Mouse (Mus musculus): ENCODE data around the gene Eml2.
A peak's percentile ranks its signal among the peaks of the same experiment; 100 is the strongest.

Eml2 gene

DNA sequence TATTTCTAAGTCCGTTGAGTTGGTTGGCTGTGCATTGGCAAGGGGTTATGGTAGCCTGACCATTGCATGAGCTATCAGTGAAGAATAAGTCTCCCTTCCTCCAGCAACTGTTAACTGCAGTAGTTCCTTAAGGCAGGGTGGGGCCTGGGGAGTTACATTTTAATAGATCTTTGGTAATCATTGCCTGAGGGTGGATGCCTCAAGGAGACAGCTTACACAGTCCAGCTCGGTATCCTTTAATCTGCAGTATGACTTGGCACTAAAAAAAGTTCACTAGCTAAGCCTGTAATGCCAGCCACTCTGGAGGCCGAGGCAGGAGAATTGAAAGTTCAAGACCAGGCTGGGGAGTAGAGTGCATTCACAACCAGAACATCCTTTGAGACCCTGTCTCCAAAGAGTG lies 55.6 kb downstream of the Eml2 start:
- DNase-seq: peak; percentile 66

DNA sequence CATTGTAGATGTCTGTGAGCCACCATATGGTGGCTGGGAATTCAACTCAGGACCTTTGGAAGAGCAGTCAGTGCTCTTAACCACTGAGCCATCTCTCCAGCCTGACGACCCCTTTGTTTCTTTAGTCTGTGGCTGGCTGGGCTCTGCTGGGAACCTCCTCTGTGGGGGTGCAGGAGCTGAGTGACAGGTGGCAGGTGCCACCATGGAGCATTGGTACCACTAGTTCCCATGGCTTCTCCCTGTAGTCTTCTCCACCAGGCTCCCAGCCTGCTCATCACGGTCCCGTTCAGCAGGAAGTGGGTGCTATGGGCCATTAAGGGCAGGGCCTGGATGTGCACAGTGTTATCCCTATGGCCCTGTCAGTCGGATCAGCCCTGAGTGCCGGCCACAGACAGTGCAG lies 58.4 kb downstream of the Eml2 start:
- no peak for DNase-seq

GRCm38 (mm10) chr7:19235092-19235671 lies 59.0 kb downstream of the Eml2 start:
- DNase-seq: no peak

DNA sequence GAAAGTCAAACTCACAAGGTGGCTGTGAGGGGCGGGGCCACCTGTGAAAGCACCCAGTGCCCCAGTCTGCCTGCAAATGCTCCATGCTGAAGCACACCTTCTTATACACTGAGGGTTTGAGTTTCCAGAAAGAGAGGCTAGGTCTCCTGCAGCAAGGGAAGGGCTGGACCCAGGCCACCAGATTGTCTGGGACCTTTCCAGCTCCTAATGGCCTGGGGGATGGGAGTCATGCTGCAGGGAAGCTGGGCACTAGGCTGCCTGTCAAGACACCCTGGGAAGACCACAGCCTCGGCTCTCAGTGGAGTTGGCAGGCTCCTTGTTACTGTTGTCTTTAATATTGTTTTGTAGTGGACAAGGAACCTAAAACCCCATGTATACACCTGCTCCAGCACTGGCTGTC lies 60.2 kb downstream of the Eml2 start:
- DNase-seq: no peak

GRCm38 (mm10) chr7:19238344-19238743 lies 62.1 kb downstream of the Eml2 start:
- no peak for DNase-seq

- DNase-seq: peak; percentile 84
Observed at GRCm38 (mm10) chr7:19239423-19239822, 63.2 kb downstream of the Eml2 start.

- no peak for DNase-seq
Observed at GRCm38 (mm10) chr7:19239986-19240385, 63.8 kb downstream of the Eml2 start.

GRCm38 (mm10) chr7:19240905-19241463 lies 64.8 kb downstream of the Eml2 start:
- DNase-seq: no peak

DNA sequence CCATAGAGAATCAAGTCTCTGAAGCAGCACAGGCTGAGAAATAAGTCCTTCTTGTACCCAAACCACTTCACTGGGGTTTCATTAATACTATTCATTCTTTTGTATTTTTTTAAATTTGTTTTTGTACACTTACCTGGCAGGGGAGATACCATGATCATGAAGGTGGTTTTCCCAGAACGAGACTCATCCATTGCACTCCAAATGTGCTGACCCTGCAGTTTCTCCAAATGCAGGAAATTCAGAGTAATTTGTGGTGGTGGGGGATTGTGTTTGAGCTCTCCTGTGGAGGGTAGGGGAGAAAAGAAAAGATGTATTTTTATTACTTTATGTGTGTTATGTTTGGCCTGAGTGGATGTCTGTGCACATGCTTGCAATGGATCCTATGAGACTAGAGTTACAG lies 65.8 kb downstream of the Eml2 start:
- no peak for DNase-seq

DNA sequence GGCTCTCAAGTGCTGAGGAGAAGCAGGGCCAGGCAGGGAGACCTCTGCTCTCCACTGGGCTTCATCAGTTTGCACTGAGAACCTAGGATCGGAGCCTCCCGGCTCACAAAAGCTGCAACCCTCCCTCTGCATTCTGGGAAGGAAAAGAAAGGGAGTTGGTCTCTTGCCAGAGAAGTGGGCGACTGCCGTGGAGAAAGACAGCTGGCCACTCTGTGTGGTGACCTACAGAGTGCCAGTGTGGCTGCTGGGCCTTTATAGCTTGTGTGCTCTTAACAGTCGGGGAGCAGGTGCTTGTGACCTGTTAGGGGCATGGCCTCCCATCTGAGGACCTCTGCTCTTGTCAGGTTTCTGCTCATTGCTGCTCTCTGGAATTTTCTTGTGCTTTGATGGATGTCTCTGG lies 67.6 kb downstream of the Eml2 start:
- DNase-seq: no peak

DNA sequence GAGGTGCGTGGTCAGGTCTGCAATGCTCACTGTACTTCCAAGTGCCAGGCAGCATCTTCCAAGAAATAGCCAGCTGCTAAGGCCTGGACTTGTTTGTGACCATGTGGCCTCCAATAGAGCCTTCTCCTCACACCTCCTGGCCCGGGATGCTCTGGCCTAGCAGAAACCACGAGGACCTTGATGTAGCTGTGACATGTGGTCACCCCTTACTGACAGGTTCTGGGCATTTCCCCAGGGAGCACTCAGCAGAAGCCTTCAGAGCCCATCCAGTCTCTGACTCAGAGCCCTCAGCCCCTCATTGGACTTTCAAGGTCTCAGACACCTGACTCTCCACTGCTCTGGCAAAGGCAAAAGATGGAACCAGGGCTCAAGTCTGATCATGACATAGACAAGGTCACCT lies 68.9 kb downstream of the Eml2 start:
- DNase-seq: no peak

- DNase-seq: no peak
Observed at GRCm38 (mm10) chr7:19246855-19247254, 70.6 kb downstream of the Eml2 start.

DNA sequence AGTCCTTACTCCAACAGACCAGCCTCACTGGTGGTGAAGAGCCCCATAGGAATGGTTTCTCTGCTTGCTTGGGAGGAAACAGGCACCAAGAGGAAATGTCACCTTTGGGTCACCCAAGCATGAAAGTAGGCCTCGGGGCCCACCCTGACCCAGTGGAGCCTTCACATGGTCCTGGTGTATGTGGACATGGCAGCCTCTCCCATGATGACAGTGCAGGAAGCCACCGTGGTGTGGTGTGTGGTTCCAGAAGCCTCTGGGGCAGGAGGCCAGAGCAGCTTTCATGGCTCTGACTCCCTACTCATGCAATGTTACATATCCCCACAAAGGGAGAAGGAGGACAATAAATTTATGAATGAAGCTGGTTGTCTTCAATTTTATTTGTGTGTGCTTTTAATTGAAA lies 71.3 kb downstream of the Eml2 start:
- no peak for DNase-seq

DNA sequence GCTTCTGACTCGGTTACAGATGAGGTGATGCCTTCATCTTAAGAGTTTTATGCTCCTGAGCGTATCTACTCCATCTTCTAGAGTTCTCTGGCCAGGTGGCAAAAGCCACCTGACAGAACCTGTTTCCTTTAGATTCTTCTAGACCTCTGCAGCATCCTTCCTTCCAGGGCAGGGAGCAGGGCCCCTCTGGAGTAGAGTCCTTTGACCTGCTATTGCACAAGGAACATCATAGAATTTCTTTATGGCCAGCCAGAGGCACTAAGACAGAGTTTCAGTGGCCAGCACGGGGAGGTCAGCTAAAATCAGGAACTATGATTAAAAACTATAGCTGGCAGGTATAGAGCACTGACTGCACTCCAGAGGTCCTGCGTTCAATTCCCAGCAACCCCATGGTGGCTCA lies 75.9 kb downstream of the Eml2 start:
- no peak for DNase-seq

DNA sequence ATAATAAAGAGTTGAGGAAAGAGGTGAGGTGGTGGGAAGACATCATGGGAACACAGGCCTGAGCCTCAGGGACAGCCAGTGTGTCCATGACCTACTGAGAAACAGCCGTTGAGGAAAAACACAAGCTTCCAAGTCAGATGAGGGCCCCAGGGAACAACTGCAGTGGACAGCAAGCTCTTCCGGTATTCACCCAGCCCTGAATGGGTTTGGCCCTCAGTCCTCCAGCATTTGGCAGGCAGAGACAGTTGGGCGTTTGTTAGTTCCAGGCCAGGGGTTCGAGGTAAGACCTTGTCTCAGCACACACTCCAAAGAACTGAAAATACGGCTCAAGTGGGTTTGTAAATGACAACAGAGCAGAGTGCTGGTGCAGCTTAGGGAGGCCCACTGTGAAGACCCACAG lies 77.2 kb downstream of the Eml2 start:
- no peak for DNase-seq

DNA sequence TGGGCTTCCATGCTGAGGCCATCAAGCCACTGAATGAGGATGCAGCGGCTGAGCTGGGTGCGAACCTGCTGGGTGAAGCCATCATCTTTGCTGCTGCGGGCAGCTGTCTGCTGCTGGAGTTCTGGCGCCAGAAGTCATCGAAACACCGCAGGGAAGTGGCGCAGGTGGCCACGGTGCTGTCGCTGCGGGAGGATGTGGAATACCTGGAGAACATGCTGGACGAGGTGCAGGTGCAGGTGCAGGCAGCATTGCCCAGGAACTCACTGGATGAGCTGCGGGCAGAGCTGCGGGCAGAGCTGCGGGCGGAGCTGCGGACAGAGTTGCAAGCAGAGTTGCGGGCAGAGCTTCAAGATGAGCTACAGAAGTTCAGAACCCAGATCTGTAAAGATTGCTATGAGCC lies 79.2 kb downstream of the Eml2 start:
- no peak for DNase-seq
